Mouse (Mus musculus): ENCODE measurements around the gene Ldlrad3.

DNA sequence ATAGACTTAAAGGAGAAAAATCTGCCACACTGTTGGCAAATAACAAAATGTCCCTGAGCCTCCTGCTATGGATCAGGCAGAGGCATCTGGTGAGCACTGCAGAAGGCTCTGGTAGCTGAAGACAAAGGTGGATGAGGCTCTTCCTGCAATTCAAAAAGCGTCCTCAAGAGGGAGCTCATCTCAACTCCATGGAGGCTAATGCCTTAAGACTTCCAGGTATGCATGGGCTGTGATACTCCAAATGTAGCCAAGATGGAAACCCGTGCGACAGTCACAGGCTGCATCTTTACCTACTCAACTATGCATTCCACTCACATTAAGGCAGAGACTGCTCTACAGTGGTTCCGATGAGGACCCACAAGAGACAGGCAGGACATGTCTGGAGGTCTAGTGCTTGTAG, 108.6 kb downstream of the Ldlrad3 start:
- peak; percentile 17 for TF ChIP-seq CTCF (IDR thresholded peaks at IDR 0.05; ENCODE audit: control insufficient read depth, insufficient read depth, insufficient read length)
- TF ChIP-seq MYOD1 (IDR thresholded peaks at IDR 0.05; ENCODE audit: control insufficient read depth, insufficient read length, low read depth): no peak
- TF ChIP-seq CEBPB (IDR thresholded peaks at IDR 0.05; ENCODE audit: low read depth): no peak
- no peak for TF ChIP-seq FOSL1 (IDR thresholded peaks at IDR 0.05; ENCODE audit: insufficient read depth, low read length, poor library complexity, severe bottlenecking)
